Mouse (Mus musculus) layer of hippocampus, adult 9-10 months (tissue): ENCODE results near the gene Trim62.
A peak's percentile ranks its signal among the peaks of the same experiment; 100 is the strongest.

Experiments used
- DNase-seq: peaks from one replicate; pipeline ENCODE4 v3.0.0; 2022; ENCODE audit warnings: low spot score

Trim62 gene

GRCm38 (mm10) chr4:128883379-128883781, at the start of gene Trim62:
Trim62 (plus strand) TSS chr4:128883580.
- DNase-seq: no peak

- no peak for DNase-seq
Observed at GRCm38 (mm10) chr4:128838202-128838601, 45.2 kb upstream of the Trim62 start.

GRCm38 (mm10) chr4:128839811-128840738, 43.3 kb upstream of the Trim62 start:
- no peak for DNase-seq

- DNase-seq: no peak
Observed at GRCm38 (mm10) chr4:128841259-128841658, 42.1 kb upstream of the Trim62 start.

- no peak for DNase-seq
Observed at GRCm38 (mm10) chr4:128844566-128844965, 38.8 kb upstream of the Trim62 start.

GRCm38 (mm10) chr4:128845367-128845973, 37.9 kb upstream of the Trim62 start:
- DNase-seq: no peak

- DNase-seq: no peak
Observed at GRCm38 (mm10) chr4:128848961-128849360, 34.4 kb upstream of the Trim62 start.

GRCm38 (mm10) chr4:128849686-128850085, 33.7 kb upstream of the Trim62 start:
- DNase-seq: no peak

- no peak for DNase-seq
Observed at GRCm38 (mm10) chr4:128852266-128852887, 31.0 kb upstream of the Trim62 start.

GRCm38 (mm10) chr4:128853117-128853516, 30.3 kb upstream of the Trim62 start:
- no peak for DNase-seq

- DNase-seq: no peak
Observed at GRCm38 (mm10) chr4:128855613-128856040, 27.8 kb upstream of the Trim62 start.

- DNase-seq: no peak
Observed at GRCm38 (mm10) chr4:128857212-128857611, 26.2 kb upstream of the Trim62 start.

GRCm38 (mm10) chr4:128858226-128858625, 25.2 kb upstream of the Trim62 start:
- DNase-seq: peak; percentile 39

GRCm38 (mm10) chr4:128858878-128859277, 24.5 kb upstream of the Trim62 start:
- DNase-seq: no peak

GRCm38 (mm10) chr4:128872992-128873391, 10.4 kb upstream of the Trim62 start:
- DNase-seq: no peak

- DNase-seq: no peak
Observed at GRCm38 (mm10) chr4:128874062-128874461, 9.3 kb upstream of the Trim62 start.

GRCm38 (mm10) chr4:128875439-128875838, 7.9 kb upstream of the Trim62 start:
- no peak for DNase-seq

GRCm38 (mm10) chr4:128877520-128877919, 5.9 kb upstream of the Trim62 start:
- DNase-seq: no peak

- no peak for DNase-seq
Observed at GRCm38 (mm10) chr4:128878901-128879491, 4.4 kb upstream of the Trim62 start.

- DNase-seq: no peak
Observed at GRCm38 (mm10) chr4:128883801-128884710, 676 bp downstream of the Trim62 start.

GRCm38 (mm10) chr4:128884711-128885095, 1.3 kb downstream of the Trim62 start:
- no peak for DNase-seq
